Mouse (Mus musculus) adrenal gland, postnatal 10 days (tissue): Measurements from ENCODE around the gene Cpsf3. TPM values are rescaled to one million over a fixed set of nuclear protein-coding genes. Genes with fewer than 3 reads are reported as not detected.

Experiments
- DNase-seq: peaks from one replicate; pipeline ENCODE4 v3.0.0; 2021; ENCODE audit warnings: mixed read lengths
- total RNA-seq, 2 experiments: library from RNA; stranded (reverse); gene quantifications; 2 replicates each; pipeline ENCODE4 v1.2.3; 2021

Gene Cpsf3
- total RNA-seq, 2 experiments from 2014 or later = 68.6 to 74.4 TPM

- no peak for DNase-seq
These were observed 4.5 kb downstream of the Cpsf3 start for GRCm38 (mm10) chr12:21289651-21290050.

- no peak for DNase-seq
These were observed 13.7 kb downstream of the Cpsf3 start for GRCm38 (mm10) chr12:21298856-21299255.

DNA sequence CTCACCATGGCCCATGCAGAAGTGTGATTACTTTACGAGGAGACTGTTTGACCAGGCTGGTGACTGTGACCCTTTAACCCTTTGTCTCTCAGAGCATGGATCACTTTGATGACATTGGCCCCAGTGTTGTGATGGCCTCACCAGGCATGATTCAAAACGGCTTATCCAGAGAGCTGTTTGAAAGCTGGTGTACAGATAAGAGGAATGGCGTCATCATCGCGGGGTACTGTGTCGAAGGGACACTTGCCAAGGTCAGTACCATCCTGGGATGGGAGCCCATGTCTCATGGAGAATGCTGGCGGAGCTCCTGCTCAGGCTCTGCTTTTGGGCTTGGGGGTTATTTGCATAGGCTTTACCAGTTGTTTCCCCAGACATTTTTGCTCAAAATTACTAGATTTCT lies 16.1 kb downstream of the Cpsf3 start:
- peak; percentile 76 for DNase-seq

DNA sequence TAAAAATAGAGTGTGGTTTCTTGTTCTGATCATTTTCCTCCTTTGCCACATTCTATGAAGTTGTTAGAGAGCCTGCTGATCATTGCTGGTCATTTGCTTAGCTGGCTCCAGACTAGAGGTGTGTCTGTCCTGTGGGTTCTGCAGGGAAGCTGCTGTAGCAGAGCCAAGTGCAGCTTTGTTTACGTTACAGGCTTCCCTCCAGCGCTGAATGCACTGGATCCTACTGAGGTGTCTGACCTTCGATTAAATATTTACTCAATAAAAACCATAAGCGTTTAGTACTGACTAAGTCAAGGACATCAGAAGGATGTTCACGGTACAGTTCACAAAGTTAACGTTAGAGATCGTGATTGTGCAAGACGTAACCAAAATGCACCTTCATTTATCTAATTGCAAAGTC lies 16.7 kb downstream of the Cpsf3 start:
- no peak for DNase-seq

GRCm38 (mm10) chr12:21302361-21302783 lies 17.2 kb downstream of the Cpsf3 start:
- DNase-seq = no peak

GRCm38 (mm10) chr12:21305741-21306140 lies 20.6 kb downstream of the Cpsf3 start:
- DNase-seq = peak; percentile 27

DNA sequence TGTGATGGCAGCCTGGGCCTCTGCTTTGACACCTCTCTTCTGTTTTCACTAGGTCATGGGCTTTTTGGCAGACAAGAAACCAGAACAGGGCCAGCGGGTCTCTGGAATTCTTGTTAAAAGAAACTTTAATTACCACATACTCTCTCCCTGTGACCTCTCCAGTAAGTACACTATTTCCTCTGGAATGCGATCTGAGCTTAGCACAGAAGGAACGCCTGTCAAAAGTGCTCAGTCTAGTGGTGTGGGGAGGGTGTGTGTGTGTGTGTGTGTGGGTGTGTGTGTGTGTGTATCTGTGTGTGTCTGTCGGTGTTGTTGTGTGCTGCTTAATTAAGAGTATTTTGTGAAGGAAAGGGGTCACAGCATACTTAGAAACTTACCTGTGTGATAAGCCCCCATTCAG lies 21.5 kb downstream of the Cpsf3 start:
- no peak for DNase-seq

- no peak for DNase-seq
These were observed 27.0 kb downstream of the Cpsf3 start for GRCm38 (mm10) chr12:21312201-21312600.

DNA sequence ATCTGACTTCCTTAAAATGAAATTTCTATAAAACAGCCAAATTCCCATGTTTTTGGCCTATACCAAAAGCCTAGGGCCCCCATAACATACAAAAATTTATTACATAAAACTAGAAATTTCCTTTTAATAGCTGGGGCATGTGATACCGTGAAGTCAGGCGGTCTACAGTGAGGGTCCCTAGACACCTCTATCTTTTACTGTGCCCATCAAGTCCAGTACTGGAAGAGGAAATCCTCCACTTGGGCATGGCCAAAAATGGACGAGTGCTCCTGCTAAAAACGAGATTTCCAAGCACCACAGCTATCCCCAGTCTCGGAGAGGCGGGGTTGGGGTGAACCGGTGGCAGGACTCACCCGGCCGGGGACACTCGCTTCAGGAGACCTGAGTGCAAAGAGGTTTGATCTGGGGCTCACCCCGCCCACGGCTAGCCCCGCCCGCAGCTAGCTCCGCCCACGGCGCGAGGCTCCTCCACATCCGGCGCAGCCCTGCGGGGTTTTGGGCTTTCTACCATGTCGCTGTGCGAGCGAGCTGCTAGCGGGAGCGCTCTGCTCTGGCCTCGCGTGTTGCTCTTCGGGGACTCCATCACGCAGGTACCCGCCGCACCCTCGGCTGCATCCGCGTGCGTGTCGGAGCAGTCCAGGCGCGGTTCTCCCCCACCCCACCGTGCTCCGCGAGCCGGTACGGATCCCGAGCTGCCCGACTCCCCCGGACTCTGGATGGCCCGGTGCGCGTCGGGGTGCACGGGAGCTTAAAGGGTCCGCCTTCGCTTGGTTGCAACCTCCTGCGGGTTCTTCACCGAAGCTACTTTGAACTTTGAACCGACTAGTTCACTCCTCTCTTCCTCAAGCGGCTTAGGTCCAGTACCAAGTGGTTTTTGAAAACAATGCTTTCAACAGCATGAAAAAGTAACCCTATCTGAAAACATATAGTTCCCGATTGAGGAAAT lies 31.0 kb downstream of the Cpsf3 start, which contains the start of gene Iah1:
Iah1 (plus strand) TSS at position 467 of the 946 bp plus-strand sequence.
- DNase-seq = peak; percentile 93

DNA sequence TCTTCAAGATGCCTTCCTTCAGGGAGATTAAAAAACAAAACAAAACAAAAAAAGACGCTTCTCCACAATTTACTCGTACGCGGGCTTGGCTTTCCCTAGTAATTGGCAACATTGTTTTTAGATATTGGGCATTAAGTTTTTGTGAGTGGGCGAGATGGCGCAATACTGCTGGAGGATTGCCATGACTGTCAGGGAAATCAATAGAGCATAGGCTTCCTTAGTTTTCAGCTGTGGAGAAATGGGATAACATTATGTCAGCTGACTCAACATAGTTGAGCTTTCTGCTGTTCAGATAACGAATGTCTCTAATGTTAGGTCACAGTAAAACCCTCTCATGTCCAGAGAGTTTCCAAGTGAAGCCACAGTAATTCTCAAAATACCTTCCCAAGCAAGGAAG lies 31.7 kb downstream of the Cpsf3 start:
- DNase-seq = peak; percentile 67

GRCm38 (mm10) chr12:21318143-21318895 lies 33.1 kb downstream of the Cpsf3 start:
- DNase-seq = peak; percentile 80

DNA sequence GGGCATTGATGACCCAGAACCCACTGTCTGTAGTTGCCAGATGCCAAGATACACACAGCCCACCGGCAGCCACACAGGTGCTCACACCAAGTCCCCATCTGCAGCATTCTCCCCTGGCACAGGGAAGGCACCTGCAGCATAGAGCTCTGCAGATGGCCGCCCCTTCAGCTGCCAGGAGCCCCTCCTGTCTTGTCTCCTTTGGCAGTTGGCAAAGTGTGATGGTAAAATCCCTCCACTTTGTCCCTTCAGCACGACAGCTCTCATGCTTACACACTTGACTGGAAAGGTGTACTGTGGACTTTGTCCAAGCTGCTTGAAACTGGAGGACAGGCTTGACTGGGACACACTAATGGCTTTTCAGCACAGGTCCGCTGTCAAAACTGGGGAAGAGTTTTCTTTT lies 35.1 kb downstream of the Cpsf3 start:
- no peak for DNase-seq

GRCm38 (mm10) chr12:21321170-21321569 lies 36.0 kb downstream of the Cpsf3 start:
- DNase-seq = no peak

DNA sequence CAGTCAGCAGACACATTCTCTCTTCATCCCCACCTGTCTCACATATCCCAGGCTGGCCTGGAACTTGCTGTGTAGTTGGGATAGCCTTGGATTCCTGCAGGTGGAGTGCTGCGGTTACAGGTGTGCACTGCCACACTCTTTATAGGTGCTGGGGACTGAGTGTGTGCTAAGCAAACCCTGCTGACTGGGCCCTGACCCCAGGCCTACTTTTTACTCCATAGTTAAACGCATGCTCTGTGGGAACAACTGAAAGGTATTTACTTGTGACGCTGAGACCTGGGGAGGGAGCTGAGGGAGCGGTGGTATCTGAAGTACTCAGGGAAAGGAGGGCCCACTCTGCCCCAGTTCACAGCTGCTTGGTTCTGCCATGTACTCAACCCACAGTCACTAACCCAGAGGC lies 37.1 kb downstream of the Cpsf3 start:
- no peak for DNase-seq

- DNase-seq = no peak
These were observed 37.7 kb downstream of the Cpsf3 start for GRCm38 (mm10) chr12:21322856-21323255.

DNA sequence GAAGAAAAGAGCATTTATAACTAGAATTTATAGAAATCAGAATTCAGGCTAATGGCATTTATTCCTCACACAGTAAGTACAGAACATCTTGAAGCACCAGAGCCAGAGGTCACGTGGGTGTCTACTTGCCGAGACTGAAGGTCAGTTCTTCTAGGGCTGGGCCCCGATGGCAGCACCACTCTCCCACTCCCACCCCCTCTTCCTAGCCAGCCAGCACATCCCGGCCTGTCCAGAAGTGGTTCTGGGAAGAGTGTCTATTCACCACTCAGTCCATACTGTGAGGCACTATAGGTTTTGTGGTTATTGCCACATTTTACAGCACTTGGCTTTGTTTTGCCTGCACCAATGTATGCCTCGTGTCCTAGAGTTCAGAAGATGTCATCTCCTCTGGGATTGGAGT lies 38.9 kb downstream of the Cpsf3 start:
- no peak for DNase-seq

DNA sequence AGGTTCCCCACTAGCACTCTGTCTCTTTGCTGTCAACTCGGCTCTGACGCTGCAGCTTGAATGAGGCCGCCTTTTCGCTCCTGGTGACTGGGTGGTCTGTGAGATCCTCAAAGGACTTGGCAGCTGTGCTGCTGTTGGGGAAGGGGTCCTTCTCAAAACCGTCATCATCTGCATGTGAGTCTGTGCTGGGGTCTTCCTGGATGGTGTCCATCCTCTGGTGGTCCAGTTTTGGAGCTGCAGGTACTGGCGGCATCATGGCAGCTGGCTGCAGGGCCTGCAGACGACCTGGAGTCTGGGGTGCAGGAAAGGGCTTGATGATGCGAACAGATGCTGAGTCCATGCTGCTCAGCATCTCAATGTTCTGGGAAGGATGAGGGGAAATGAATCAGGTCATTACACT lies 40.1 kb downstream of the Cpsf3 start:
- DNase-seq = no peak

DNA sequence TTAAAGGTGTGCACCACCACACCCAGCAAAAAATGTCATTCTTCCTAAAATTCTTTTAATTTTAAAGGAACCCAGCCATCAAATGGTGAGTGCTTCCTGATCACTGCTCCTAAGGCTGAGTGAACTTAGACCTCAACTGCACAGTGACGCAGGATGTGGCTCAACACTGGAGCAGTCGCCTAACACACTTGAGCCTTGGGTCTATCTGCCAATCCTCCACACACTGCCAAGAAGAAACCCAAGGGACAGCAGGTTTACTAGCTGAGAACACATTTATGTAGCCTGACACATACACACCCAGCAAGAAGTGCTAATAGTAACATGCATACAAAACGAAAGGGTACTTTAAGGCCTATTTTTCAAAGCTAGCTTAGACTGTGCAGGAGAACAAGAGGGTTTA lies 41.1 kb downstream of the Cpsf3 start:
- peak; percentile 61 for DNase-seq

DNA sequence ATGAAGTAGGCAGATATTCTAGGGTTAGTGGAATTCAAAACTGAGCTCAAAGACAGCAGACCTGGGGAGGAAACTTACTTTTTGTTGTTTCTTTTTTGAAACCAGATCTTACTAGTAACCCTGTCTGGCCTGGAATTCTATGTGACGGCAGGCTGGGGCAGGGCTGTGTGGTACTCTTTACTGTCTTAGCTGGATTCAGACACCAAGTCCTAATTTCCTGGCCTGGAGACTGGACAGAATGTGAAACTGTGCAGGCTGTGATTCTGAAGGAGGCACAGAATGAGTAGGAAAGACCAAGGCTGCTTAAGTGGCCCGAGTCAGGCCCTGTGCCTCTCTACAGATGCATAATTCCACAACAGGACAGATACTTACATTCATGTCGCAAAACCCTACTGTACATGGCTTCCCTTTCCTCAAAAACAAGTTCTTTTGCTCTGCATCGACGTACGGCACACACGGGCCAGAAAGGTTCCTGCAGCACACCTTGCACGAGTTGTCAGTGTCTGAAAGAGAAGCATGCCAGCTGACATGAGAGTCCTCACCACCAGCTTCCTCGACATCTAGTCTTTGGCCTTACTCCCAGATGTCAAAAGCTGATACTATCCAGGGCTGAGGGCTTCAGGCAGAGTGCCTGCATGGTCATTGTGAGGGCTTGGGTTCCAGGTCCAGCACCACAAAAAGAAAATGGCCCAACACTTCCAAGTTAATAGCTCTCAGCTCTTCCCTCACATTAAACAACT lies 44.6 kb downstream of the Cpsf3 start:
- no peak for DNase-seq

GRCm38 (mm10) chr12:21330961-21331576 lies 45.9 kb downstream of the Cpsf3 start:
- no peak for DNase-seq

GRCm38 (mm10) chr12:21331711-21332110 lies 46.5 kb downstream of the Cpsf3 start:
- DNase-seq = no peak

GRCm38 (mm10) chr12:21333021-21333420 lies 47.8 kb downstream of the Cpsf3 start:
- DNase-seq = no peak
